Mouse (Mus musculus) midbrain, embryonic 12.5 days (tissue): ENCODE measurements around the gene Olfr1012. TPM values are rescaled to one million over a fixed set of nuclear protein-coding genes. Genes with fewer than 3 reads are reported as not detected.
A peak's percentile ranks its signal among the peaks of the same experiment; 100 is the strongest.
"Not testable (repeated sequence)": the region's sequence is repeated elsewhere in the genome, so short reads cannot be mapped to it uniquely, and the experiment has no call there.

ENCODE experiments used
- ATAC-seq: fragments of 200-750 bp; cut with Nextera tagmentation; 2 replicates; pipeline ENCODE4 v1.8.0; 2017; ENCODE audit warnings: low read depth, moderate TSS enrichment, moderate library complexity; ENCODE audit not compliant: low FRiP score
- H3K27ac ChIP-seq: fragments of 300-500 bp; sonication (generic); replicated peaks from 2 replicates; pipeline ENCODE4 v1.5.1; 2016; ENCODE audit warnings: mild to moderate bottlenecking
- H3K27me3 ChIP-seq: fragments of 300-500 bp; sonication (generic); 2 replicates; pipeline ENCODE4 v1.6.1; 2016; ENCODE audit warnings: mild to moderate bottlenecking
- H3K36me3 ChIP-seq: fragments of 300-500 bp; sonication (generic); 2 replicates; pipeline ENCODE4 v1.6.1; 2016
- H3K4me1 ChIP-seq: fragments of 300-500 bp; sonication (generic); 2 replicates; pipeline ENCODE4 v1.6.1; 2016
- H3K4me2 ChIP-seq: fragments of 300-500 bp; sonication (generic); replicated peaks from 2 replicates; pipeline ENCODE4 v1.6.1; 2016; ENCODE audit warnings: mild to moderate bottlenecking, moderate library complexity
- H3K4me3 ChIP-seq: fragments of 300-500 bp; sonication (generic); 2 replicates; pipeline ENCODE4 v1.5.1; 2016; ENCODE audit warnings: mild to moderate bottlenecking
- H3K9ac ChIP-seq: fragments of 300-500 bp; sonication (generic); replicated peaks from 2 replicates; pipeline ENCODE4 v1.6.1; 2016; ENCODE audit warnings: mild to moderate bottlenecking, moderate library complexity
- H3K9me3 ChIP-seq: fragments of 300-500 bp; sonication (generic); 2 replicates; pipeline ENCODE4 v1.6.1; 2016; ENCODE audit warnings: mild to moderate bottlenecking
- WGBS: fragments of 180-500 bp; shearing (Covaris S2); methylation state at CpG from one replicate; pipeline ENCODE4 v1.1.7; 2016; 5-methylcytosine and 5-hydroxymethylcytosine counted together
- polyA plus RNA-seq: library from polyadenylated mRNA; unstranded; fragments of >200 nt; fragmentation: Nextera tagmentation; extraction: Ambion mirVana; gene quantifications from 2 replicates; pipeline ENCODE4 v1.2.1, GENCODE M21; 2016

Olfr1012 gene
- polyA plus RNA-seq, result not detected in 2 replicates

DNA sequence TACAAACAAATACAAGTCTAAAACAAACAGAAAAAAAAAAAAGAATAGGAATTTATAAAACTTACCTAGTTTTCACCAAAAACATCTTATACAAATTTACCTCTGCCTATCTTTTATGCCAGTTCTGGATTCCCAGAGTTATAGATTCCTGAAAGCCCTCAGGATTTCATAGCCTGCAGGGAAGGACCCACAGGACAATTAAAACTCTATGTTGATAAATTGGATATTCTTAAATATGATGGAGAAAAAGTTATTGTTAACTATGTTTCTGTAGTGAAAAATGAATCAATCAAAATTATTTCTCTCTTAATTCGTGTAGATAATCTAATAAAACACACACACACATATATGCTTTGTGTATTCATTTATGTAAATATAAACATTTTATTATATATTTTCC lies at the start of gene Olfr1012:
TSS of gene Olfr1012 (minus strand) at position 101 of the 400 bp plus-strand sequence.
- WGBS, result 86% methylated on average over 1 of the region's 1 CpGs
- H3K4me3 ChIP-seq, result no peak within 1 kb of the TSS
- H3K4me1 ChIP-seq, result no peaks in the 10 kb centered on the region
- ATAC-seq, result no peak
- H3K4me2 ChIP-seq, result no peak within 1 kb of the TSS
- no peaks in the 10 kb centered on the region for H3K36me3 ChIP-seq
- H3K27ac ChIP-seq, result no peak within 1 kb of the TSS
- H3K9me3 ChIP-seq, result no peaks in the 10 kb centered on the region
- H3K9ac ChIP-seq, result no peak within 1 kb of the TSS
- no peaks in the 10 kb centered on the region for H3K27me3 ChIP-seq

DNA sequence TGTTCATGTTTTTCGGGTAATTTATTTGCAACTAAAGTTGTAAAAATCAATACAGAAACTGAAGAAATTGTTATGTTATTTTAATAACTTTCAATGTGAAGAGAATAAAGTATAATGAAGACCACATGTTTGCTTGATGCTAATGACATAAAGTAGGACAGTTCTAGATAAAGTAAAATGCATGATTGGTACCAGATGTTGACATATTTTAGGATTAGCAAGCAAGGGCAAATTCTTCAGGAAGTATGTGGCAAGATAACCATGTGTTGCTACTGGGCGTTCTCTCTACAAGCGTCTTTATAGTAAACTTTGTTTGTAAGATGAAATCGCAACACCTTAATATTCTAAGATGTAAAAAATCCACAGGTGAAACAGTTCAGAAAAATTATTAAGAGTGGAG lies 41.9 kb upstream of the Olfr1012 start:
- H3K27me3 ChIP-seq, result no peaks in the 10 kb centered on the region
- WGBS, result 85% methylated on average over 4 of the region's 4 CpGs
- no peak for ATAC-seq
- no peaks in the 10 kb centered on the region for H3K9me3 ChIP-seq
- no peaks in the 10 kb centered on the region for H3K4me1 ChIP-seq
- H3K9ac ChIP-seq, result no peak overlapping the region
- H3K27ac ChIP-seq, result no peak overlapping the region
- no peak overlapping the region for H3K4me2 ChIP-seq
- no peak overlapping the region for H3K4me3 ChIP-seq
- H3K36me3 ChIP-seq, result no peaks in the 10 kb centered on the region

DNA sequence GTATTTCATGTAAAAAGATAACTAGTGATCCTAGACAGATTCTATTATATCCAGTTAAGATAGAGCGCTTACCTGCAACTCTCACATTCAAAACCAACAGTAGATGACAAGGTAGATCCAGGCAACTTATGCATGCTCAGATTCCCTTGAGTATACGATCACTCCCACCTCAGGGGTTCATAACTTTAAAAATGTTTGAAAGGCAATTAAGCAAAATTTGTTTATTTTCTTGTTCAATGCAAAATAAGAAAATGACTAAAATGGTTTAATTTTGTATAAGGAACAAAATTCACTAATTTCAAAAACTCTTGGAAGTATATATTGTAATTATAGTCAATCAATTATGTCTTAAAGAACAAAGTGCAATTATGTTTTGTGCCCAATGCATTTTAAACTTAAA lies 39.9 kb upstream of the Olfr1012 start, which contains the start of gene Olfr1016:
TSS of gene Olfr1016 (minus strand) at position 101 of the 400 bp plus-strand sequence.
- no peak within 1 kb of the TSS for H3K27ac ChIP-seq
- H3K4me3 ChIP-seq, result no peak within 1 kb of the TSS
- no peaks in the 10 kb centered on the region for H3K9me3 ChIP-seq
- no peaks in the 10 kb centered on the region for H3K4me1 ChIP-seq
- no peaks in the 10 kb centered on the region for H3K36me3 ChIP-seq
- H3K4me2 ChIP-seq, result no peak within 1 kb of the TSS
- ATAC-seq, result no peak
- no peak within 1 kb of the TSS for H3K9ac ChIP-seq
- 97% methylated on average over 2 of the region's 2 CpGs for WGBS
- H3K27me3 ChIP-seq, result no peaks in the 10 kb centered on the region

DNA sequence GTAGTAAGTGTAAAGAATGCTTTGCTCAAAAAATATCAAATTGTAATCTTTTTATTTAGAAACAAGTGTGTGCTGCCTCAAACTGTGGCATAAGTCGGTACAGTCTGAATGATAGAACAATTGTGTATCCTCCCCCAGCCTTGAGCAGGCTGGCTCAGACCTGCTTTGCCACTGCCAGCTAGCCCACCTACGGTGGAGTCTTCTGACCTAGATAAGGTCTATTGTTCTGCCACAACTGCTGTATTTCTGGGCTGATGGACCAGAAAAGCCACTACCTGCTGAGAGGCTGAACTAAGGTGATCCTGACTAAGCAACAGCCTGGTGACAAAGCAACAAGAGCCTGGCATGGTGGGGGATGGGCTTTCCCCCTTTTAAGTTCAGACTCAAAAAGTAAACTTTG lies 29.8 kb upstream of the Olfr1012 start:
- H3K4me3 ChIP-seq, result no peak overlapping the region
- H3K4me2 ChIP-seq, result no peak overlapping the region
- no peaks in the 10 kb centered on the region for H3K9me3 ChIP-seq
- ATAC-seq, result peak; percentile 27; the same call in 1 of the 2 replicates
- WGBS, result 20% methylated on average over 2 of the region's 2 CpGs
- H3K27ac ChIP-seq, result no peak overlapping the region
- no peak overlapping the region for H3K9ac ChIP-seq
- H3K27me3 ChIP-seq, result no peaks in the 10 kb centered on the region
- H3K36me3 ChIP-seq, result no peaks in the 10 kb centered on the region
- no peaks in the 10 kb centered on the region for H3K4me1 ChIP-seq

DNA sequence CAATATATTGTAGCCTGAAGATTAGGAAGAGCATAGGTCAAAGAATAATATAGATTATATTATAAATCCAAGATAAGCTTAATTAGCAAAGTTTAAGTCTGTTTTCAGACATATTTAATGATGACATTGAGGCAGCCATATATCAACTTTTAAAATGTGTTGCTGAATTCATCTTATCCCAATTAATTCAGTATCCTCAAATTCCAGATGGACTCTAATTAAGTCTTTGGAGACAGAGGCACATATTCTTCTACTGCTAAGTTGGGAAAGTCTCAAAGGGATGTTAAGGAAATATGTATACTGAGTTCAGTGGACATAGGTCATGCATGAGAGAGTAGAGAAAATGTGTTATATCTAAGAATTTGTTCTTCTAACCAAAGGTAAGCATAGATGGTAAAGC lies 19.2 kb upstream of the Olfr1012 start, which contains the start of gene Olfr1015:
TSS of gene Olfr1015 (plus strand) at position 301 of the 400 bp plus-strand sequence.
- no peaks in the 10 kb centered on the region for H3K4me1 ChIP-seq
- H3K9ac ChIP-seq, result no peak within 1 kb of the TSS
- no peak for ATAC-seq
- H3K9me3 ChIP-seq, result no peaks in the 10 kb centered on the region
- H3K27me3 ChIP-seq, result no peaks in the 10 kb centered on the region
- H3K4me3 ChIP-seq, result no peak within 1 kb of the TSS
- H3K27ac ChIP-seq, result no peak within 1 kb of the TSS
- no peaks in the 10 kb centered on the region for H3K36me3 ChIP-seq
- no peak within 1 kb of the TSS for H3K4me2 ChIP-seq

DNA sequence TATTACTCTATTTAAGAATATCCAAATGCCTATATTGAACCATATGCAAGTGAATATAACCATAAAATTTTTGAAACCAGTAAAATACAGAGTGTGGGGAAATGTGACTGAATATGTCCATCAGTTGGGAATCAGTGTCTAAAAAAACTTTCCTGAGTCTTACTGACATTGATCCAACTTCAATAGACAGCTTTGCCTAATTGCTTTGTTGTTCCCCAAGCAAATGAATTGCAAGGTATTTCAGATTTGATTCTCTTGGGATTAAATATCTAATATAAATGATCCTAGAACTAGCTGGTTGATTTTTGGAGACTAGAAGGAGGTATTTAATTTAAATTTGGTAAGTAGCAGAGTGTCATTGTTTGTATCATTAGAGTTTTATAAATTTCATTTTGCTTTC lies 9.8 kb upstream of the Olfr1012 start, which contains the start of gene Olfr1014:
TSS of gene Olfr1014 (plus strand) at position 301 of the 400 bp plus-strand sequence.
- H3K4me3 ChIP-seq, result no peak within 1 kb of the TSS
- no peak within 1 kb of the TSS for H3K27ac ChIP-seq
- H3K9ac ChIP-seq, result no peak within 1 kb of the TSS
- H3K36me3 ChIP-seq, result no peaks in the 10 kb centered on the region
- no peak for ATAC-seq
- no peaks in the 10 kb centered on the region for H3K9me3 ChIP-seq
- no peaks in the 10 kb centered on the region for H3K4me1 ChIP-seq
- no peak within 1 kb of the TSS for H3K4me2 ChIP-seq
- H3K27me3 ChIP-seq, result no peaks in the 10 kb centered on the region

DNA sequence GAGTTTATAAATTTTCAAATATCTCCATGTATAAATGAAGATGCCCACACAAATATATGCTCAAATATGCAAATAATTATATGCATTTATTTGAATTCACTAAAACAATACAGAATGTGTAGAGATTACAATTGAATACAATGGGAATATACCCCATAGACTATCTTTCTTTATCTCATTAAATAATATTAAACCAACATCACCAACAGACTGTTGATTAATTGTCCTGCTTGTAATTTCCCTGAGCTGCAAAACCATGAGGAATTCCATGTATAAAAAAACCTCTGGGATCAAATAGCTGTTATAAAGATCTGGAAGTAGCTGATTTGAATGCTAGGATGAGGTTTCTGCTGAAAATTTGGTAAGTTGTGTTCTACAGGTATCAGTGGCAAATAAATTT lies 4.2 kb upstream of the Olfr1012 start, which contains the start of gene Olfr1013:
TSS of gene Olfr1013 (plus strand) at position 301 of the 400 bp plus-strand sequence.
- Histone ChIP-seq H3K27me3 (no peaks in the 10 kb centered on the region), H3K9ac (no peak within 1 kb of the TSS), H3K4me3 (no peak within 1 kb of the TSS), H3K27ac (no peak within 1 kb of the TSS), H3K4me1 (no peaks in the 10 kb centered on the region), H3K4me2 (no peak within 1 kb of the TSS), H3K9me3 (no peaks in the 10 kb centered on the region), H3K36me3 (no peaks in the 10 kb centered on the region)
- no peak for ATAC-seq

DNA sequence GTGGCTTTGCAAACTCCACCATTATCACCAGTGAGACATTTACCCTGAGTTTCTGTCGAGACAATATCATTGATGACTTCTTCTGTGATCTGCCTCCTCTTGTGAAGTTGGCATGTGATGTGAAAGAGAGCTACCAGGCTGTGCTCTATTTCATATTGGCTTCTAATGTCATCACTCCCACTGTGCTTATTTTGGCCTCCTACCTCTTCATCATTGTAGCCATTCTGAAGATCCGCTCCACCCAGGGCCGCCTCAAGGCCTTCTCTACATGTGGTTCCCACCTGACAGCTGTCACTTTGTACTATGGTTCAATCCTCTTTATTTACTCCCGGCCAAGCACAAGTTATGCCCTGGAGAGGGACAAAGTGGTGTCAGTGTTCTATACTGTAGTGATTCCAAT lies 8.7 kb downstream of the Olfr1012 start:
- no peak overlapping the region for H3K4me2 ChIP-seq
- no peaks in the 10 kb centered on the region for H3K9me3 ChIP-seq
- ATAC-seq, result no peak
- no peaks in the 10 kb centered on the region for H3K4me1 ChIP-seq
- H3K9ac ChIP-seq, result no peak overlapping the region
- no peaks in the 10 kb centered on the region for H3K27me3 ChIP-seq
- WGBS, result 82% methylated on average over 4 of the region's 4 CpGs
- no peaks in the 10 kb centered on the region for H3K36me3 ChIP-seq
- H3K27ac ChIP-seq, result no peak overlapping the region
- H3K4me3 ChIP-seq, result no peak overlapping the region

DNA sequence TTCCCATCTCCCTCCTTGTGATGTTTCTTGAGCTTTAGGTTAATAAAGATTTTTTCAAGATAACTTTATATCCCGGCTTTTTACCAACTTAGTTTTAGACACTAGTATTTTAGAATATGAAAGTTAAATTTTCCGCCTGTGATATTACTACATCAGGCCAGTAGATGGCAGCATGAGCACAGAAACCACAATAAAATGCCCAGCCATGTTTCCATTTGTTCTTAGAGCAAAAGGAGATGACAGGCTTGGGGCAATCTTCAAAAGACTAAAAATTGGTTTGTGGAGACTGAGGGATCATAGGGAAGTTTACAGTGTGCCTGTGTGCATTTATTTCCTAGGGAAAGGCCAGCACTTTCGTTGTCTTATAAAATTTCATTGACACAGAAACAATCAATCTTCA lies 36.8 kb downstream of the Olfr1012 start:
- no peak overlapping the region for H3K27ac ChIP-seq
- H3K9me3 ChIP-seq, result no peaks in the 10 kb centered on the region
- no peak overlapping the region for H3K4me2 ChIP-seq
- no peaks in the 10 kb centered on the region for H3K4me1 ChIP-seq
- H3K9ac ChIP-seq, result no peak overlapping the region
- no peaks in the 10 kb centered on the region for H3K27me3 ChIP-seq
- no peaks in the 10 kb centered on the region for H3K36me3 ChIP-seq
- H3K4me3 ChIP-seq, result no peak overlapping the region
- ATAC-seq, result peak; percentile 70; the same call in 1 of the 2 replicates
- WGBS, result 18% methylated on average over 3 of the region's 3 CpGs

DNA sequence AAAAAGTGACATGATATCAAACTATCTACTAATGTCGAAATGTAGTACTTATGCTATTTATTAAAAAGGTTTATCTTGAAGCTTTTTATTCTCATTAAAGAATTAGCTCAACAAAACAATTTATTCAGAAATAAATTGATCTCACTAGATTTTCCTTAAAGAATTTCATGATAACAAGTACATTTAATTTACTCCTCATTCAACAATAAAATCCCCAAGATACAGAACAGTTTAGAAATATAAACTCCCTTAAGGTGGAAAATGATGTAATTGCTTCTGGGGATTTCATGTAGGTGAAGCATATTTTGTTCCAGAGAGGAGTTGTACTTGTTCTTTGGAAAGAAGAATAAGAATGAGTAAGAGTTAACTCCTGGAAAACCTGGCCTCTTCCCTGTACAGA lies 47.4 kb downstream of the Olfr1012 start, which contains the start of gene Olfr1009:
TSS of gene Olfr1009 (plus strand) at position 301 of the 400 bp plus-strand sequence.
- ATAC-seq, result no peak
- H3K36me3 ChIP-seq, result no peaks in the 10 kb centered on the region
- no peaks in the 10 kb centered on the region for H3K4me1 ChIP-seq
- no peaks in the 10 kb centered on the region for H3K27me3 ChIP-seq
- no peak within 1 kb of the TSS for H3K4me3 ChIP-seq
- no peaks in the 10 kb centered on the region for H3K9me3 ChIP-seq
- H3K27ac ChIP-seq, result no peak within 1 kb of the TSS
- H3K9ac ChIP-seq, result no peak within 1 kb of the TSS
- H3K4me2 ChIP-seq, result no peak within 1 kb of the TSS
- 78% methylated on average over 1 of the region's 1 CpGs for WGBS

DNA sequence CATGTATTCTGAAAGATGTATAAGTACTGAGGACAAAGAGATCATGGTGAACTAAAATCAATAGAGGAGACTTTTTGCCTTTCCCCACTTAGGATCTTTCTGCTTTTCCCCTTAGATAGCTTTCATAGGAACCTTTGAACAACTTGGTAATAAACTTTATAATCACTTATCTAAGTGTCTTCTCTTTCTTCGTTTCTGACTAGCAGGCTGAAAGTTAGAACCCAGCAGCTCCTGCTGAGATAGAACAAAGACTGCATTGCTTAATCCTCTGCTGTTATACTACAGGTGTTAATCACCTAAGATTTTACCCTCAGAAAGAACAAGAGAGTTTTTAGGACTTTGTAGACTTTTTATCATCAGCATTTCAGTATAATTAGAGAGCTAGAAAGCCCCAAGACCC lies 51.4 kb downstream of the Olfr1012 start:
- Histone ChIP-seq H3K4me2 (no peak overlapping the region), H3K27ac (no peak overlapping the region), H3K27me3 (no peaks in the 10 kb centered on the region), H3K4me3 (no peak overlapping the region), H3K9me3 (no peaks in the 10 kb centered on the region), H3K9ac (no peak overlapping the region), H3K4me1 (no peaks in the 10 kb centered on the region), H3K36me3 (no peaks in the 10 kb centered on the region)
- WGBS, result 34% methylated on average over 1 of the region's 1 CpGs
- no peak for ATAC-seq

DNA sequence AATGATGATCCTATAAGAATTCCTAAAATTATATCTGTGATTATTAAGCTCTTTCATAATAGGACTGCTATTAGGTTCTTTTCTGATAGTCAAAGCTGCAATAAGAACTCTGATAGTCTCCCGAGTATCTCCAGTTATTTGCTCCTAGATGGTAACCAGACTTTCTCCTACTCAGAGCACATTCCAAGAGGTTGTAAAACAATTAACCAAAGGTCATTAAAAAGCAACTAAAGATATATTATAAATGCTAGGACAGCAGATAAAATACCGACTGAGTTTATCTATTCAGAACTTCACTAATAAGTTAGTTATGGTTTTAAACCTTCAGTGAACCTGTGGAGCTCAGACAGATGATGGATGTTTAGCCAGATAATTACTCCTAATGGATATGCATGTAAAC lies 51.9 kb downstream of the Olfr1012 start:
- not testable (repeated sequence) for H3K9me3 ChIP-seq, H3K36me3 ChIP-seq, H3K4me1 ChIP-seq, H3K27me3 ChIP-seq, ATAC-seq, H3K4me2 ChIP-seq, H3K4me3 ChIP-seq, H3K27ac ChIP-seq, H3K9ac ChIP-seq
- WGBS, result 86% methylated on average over 2 of the region's 2 CpGs
